Mouse (Mus musculus) ES-Bruce4 (cell line): Measurements from ENCODE around the gene Tprg.

Experiments
- CTCF ChIP-seq: IDR thresholded peaks from one replicate; pipeline ENCODE4 v1.8.1; 2011; ENCODE audit warnings: low read depth, low read length
- EP300 ChIP-seq: IDR thresholded peaks from 2 replicates; pipeline ENCODE4 v1.6.1; 2011; ENCODE audit warnings: low read depth, low read length; ENCODE audit not compliant: insufficient read depth

- TF ChIP-seq CTCF: no peak
- no peak for TF ChIP-seq EP300
Measured at GRCm38 (mm10) chr16:25250129-25250749, 36.4 kb upstream of the Tprg start.
